Mouse (Mus musculus) intestine, postnatal 0 days (tissue): ENCODE results near the gene Vps45. TPM values are rescaled to one million over a fixed set of nuclear protein-coding genes. Genes with fewer than 3 reads are reported as not detected.

Experiments
- ATAC-seq: fragments of 200-750 bp; cut with Nextera tagmentation; 2 replicates; pipeline ENCODE4 v1.8.0; 2017; ENCODE audit warnings: mild to moderate bottlenecking, moderate TSS enrichment, moderate library complexity
- H3K27ac ChIP-seq: fragments of 300-500 bp; sonication (generic); 2 replicates; pipeline ENCODE4 v1.5.1; 2014; ENCODE audit warnings: mild to moderate bottlenecking, low read depth, low read length, moderate library complexity
- H3K27me3 ChIP-seq: fragments of 300-500 bp; sonication (generic); replicated peaks from 2 replicates; pipeline ENCODE4 v1.6.1; 2014; ENCODE audit warnings: low read length, mixed read lengths; ENCODE audit not compliant: control insufficient read depth, insufficient read depth
- H3K36me3 ChIP-seq: fragments of 300-500 bp; sonication (generic); 2 replicates; pipeline ENCODE4 v1.6.1; 2014; ENCODE audit warnings: mild to moderate bottlenecking, moderate library complexity; ENCODE audit not compliant: control insufficient read depth, insufficient read depth
- H3K4me1 ChIP-seq: fragments of 300-500 bp; sonication (generic); replicated peaks from 2 replicates; pipeline ENCODE4 v1.6.1; 2014; ENCODE audit warnings: antibody characterized with exemption, low read length, mixed read lengths; ENCODE audit not compliant: control insufficient read depth, insufficient read depth
- H3K4me2 ChIP-seq: fragments of 300-500 bp; sonication (generic); replicated peaks from 2 replicates; pipeline ENCODE4 v1.6.1; 2014; ENCODE audit warnings: low read depth, mild to moderate bottlenecking, moderate library complexity
- H3K4me3 ChIP-seq: fragments of 300-500 bp; sonication (generic); 2 replicates; pipeline ENCODE4 v1.5.1; 2014; ENCODE audit warnings: low read depth, low read length
- H3K9ac ChIP-seq: fragments of 300-500 bp; sonication (generic); 2 replicates; pipeline ENCODE4 v1.6.1; 2014; ENCODE audit warnings: mild to moderate bottlenecking, low read depth, low read length
- H3K9me3 ChIP-seq: fragments of 300-500 bp; sonication (generic); 2 replicates; pipeline ENCODE4 v1.6.1; 2016; ENCODE audit warnings: mixed run types; ENCODE audit not compliant: control insufficient read depth
- CTCF ChIP-seq: sonication (generic); IDR thresholded peaks from 2 replicates; pipeline ENCODE4 v1.5.1; 2016; ENCODE audit warnings: low read depth, mild to moderate bottlenecking, control low read depth, antibody characterized with exemption, moderate library complexity
- WGBS: fragments of 180-500 bp; shearing (Covaris S2); extraction: QIAGEN DNeasy Blood & Tissue Kit; methylation state at CpG from one replicate; pipeline ENCODE4 v1.1.7; 2014; 5-methylcytosine and 5-hydroxymethylcytosine counted together
- polyA plus RNA-seq: library from polyadenylated mRNA; unstranded; fragments of >200 nt; fragmentation: Nextera tagmentation; extraction: Ambion mirVana; gene quantifications from 2 replicates; pipeline ENCODE4 v1.2.1, GENCODE M21; 2015

Gene Vps45
- polyA plus RNA-seq, 1 experiment from 2014 or later, result 22.5 TPM

DNA sequence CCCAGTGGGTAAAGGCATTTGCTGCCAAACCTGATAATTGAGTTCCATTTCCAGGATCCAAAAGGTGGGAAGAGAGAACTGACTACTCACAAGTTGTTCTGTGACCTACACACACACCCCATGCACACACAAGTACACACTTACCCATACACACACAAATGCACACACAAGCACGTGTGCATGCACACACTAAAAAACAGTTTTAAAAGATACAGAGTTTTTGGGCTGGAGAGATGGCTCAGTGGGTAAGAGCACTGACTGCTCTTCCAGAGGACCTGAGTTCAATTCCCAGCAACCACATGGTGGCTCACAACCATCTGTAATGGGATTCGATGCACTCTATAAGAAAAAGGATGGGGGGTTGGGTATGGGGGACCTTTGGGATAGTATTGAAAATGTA lies 5.0 kb upstream of the Vps45 start:
- Histone ChIP-seq H3K4me3 (no peak overlapping the region), H3K36me3 (no peaks in the 10 kb centered on the region), H3K9ac (no peak overlapping the region), H3K27me3 (no peaks in the 10 kb centered on the region), H3K4me1 (peaks cover 6% of the 10 kb centered on the region; the same call in 1 of the 2 replicates), H3K4me2 (no peak overlapping the region), H3K27ac (no peak overlapping the region), H3K9me3 (no peaks in the 10 kb centered on the region)
- WGBS, result 73% methylated on average over 2 of the region's 2 CpGs
- no peak for TF ChIP-seq CTCF
- no peak for ATAC-seq

DNA sequence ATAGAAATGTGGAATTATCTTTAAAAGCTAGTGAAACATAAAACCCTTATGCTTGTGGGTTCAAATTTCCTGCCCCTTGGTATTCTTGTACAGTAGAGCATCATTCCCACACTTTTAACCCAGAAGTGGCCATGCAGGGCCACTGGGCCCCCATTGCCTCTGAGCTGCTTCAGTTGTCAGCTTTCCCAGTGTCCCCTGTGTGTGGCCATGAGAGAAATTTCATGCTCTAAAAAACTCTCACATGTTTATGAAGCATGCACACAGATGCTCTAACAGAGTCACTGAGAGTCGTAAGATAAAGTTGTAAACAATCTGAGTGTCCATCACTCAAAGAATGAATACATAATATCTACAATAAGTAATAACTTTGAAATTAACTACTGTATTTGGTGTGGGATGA lies 1.9 kb upstream of the Vps45 start:
- Histone ChIP-seq H3K36me3 (no peaks in the 10 kb centered on the region), H3K4me2 (no peak overlapping the region), H3K4me3 (no peak overlapping the region), H3K4me1 (peaks cover 7% of the 10 kb centered on the region; the same call in 1 of the 2 replicates), H3K27me3 (no peaks in the 10 kb centered on the region), H3K27ac (no peak overlapping the region), H3K9me3 (no peaks in the 10 kb centered on the region), H3K9ac (no peak overlapping the region)
- TF ChIP-seq CTCF, result no peak
- 72% methylated on average over 1 of the region's 1 CpGs for WGBS
- no peak for ATAC-seq

DNA sequence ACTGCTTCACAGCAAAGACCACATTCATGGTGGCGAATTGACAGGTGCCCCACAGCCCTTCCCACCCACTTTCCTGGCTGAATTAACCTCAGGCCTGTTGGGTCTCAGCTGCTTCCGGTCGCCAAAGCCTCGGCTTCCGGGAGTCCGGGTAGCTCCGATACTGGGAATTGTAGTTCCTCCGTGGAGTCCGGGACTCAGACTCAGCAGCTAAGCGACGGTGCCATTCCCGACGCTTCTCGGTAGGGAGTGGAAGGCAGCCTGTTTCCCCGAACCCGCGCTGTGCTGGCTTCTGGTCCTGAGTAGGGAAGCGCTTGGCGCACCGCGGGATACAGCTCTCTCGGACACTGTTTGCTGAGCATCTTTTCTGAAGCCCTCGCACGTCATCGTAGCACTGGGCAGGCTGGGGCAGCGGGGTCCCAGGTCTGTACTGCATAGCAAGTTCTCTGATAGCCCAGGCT lies 490 bp downstream of the Vps45 start:
- Histone ChIP-seq H3K4me2 (peak overlapping the region; percentile 95), H3K4me3 (peak overlapping the region; percentile 69), H3K9ac (peak overlapping the region; percentile 50), H3K27me3 (no peaks in the 10 kb centered on the region), H3K27ac (peak overlapping the region; percentile 75), H3K9me3 (no peaks in the 10 kb centered on the region), H3K4me1 (peaks cover 7% of the 10 kb centered on the region; the same call in 1 of the 2 replicates), H3K36me3 (no peaks in the 10 kb centered on the region)
- under 1% methylated on average over 26 of the region's 26 CpGs for WGBS
- peak; percentile 89 for ATAC-seq
- TF ChIP-seq CTCF, result no peak

DNA sequence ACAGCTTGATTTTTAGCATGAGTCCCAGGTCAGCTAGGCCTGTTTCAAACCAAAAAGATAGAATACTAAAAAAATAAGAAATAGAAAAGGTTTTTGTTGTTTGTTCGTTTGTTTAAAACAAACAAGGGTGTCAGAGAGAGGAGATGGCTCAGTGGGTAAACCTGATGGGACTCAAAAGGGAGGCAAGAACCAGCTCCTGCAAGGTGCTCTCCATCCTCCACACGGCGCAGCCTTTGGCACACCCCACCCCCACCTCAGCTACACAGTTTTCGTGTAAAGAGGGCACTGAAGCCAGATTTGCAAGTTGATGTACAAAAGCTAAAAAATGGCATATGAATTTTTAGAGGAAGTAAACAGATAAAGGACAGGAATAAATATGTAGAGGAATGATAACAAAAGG lies 2.2 kb downstream of the Vps45 start:
- Histone ChIP-seq H3K4me1 (peaks cover 7% of the 10 kb centered on the region; the same call in 1 of the 2 replicates), H3K4me3 (no peak overlapping the region), H3K4me2 (no peak overlapping the region), H3K9me3 (no peaks in the 10 kb centered on the region), H3K27me3 (no peaks in the 10 kb centered on the region), H3K36me3 (no peaks in the 10 kb centered on the region), H3K27ac (no peak overlapping the region), H3K9ac (no peak overlapping the region)
- TF ChIP-seq CTCF, result no peak
- ATAC-seq, result no peak
- 92% methylated on average over 4 of the region's 4 CpGs for WGBS

DNA sequence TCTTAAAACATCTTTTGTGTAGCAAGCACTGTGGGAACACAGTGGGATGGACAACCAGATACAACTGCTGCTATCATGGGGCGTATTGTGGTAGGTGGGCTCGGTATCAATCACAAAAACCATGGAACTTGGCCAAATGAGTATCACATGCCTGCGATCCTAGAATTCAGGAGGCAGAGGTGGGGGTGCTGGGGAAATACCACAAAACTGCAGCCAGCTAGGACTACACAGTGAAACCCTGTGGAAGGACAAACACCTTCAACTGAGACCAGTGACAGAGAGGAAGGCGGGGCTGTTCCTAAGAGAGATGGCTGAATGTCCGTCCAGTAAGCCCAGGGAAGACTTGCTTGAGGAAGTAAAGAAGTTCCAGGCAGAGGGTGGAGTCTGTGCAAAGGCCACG lies 3.0 kb downstream of the Vps45 start:
- Histone ChIP-seq H3K27me3 (no peaks in the 10 kb centered on the region), H3K27ac (no peak overlapping the region), H3K4me3 (no peak overlapping the region), H3K4me2 (no peak overlapping the region), H3K9me3 (no peaks in the 10 kb centered on the region), H3K36me3 (no peaks in the 10 kb centered on the region), H3K4me1 (peaks cover 7% of the 10 kb centered on the region; the same call in 1 of the 2 replicates), H3K9ac (no peak overlapping the region)
- WGBS, result 73% methylated on average over 6 of the region's 6 CpGs
- ATAC-seq, result no peak
- no peak for TF ChIP-seq CTCF

DNA sequence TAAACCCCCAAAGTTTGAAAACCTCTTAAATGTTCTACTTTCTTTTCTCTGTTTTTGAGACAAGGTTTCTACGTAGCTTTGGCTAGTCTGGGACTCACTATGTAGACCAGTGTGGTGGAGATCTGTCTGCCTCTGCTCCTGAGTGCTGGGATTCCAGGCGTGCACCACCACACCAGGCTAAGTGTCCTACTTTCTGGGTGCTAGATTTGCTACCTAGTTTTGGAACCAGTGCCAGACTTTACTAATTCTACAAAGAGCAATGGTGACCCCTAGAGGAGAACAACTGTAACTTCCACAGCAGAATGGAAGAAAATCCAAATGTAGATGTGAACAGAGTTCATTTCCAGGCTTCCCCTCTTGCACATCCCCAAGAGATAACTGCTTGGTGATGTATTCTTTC lies 6.4 kb downstream of the Vps45 start:
- no peaks in the 10 kb centered on the region for H3K4me1 ChIP-seq
- H3K4me2 ChIP-seq, result no peak overlapping the region
- 60% methylated on average over 2 of the region's 2 CpGs for WGBS
- no peak for ATAC-seq
- TF ChIP-seq CTCF, result peak; percentile 88
- H3K9ac ChIP-seq, result no peak overlapping the region
- no peaks in the 10 kb centered on the region for H3K9me3 ChIP-seq
- no peak overlapping the region for H3K27ac ChIP-seq
- H3K27me3 ChIP-seq, result no peaks in the 10 kb centered on the region
- peaks cover 3% of the 10 kb centered on the region; the same call in 1 of the 2 replicates for H3K36me3 ChIP-seq
- no peak overlapping the region for H3K4me3 ChIP-seq

DNA sequence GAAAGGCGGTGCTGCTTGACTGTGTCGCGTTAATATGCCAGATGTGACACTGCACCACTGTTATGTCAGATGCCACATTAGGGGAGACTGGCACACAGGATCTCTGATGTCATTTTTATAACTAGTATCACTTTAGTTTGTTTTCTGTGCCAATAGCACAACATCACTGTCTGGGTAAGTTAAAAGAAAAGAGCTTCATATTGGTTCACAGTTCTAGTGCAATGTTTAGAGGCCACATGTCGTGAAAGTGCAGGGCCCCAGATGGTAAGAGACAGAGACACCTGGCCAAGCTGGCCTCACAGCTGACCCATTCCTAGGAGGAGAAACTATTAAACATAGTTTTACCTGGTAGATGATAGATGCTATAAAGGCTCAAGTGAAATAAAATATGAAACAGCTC lies 7.1 kb downstream of the Vps45 start:
- H3K9ac ChIP-seq, result no peak overlapping the region
- no peak overlapping the region for H3K4me3 ChIP-seq
- no peaks in the 10 kb centered on the region for H3K27me3 ChIP-seq
- 80% methylated on average over 4 of the region's 4 CpGs for WGBS
- H3K9me3 ChIP-seq, result no peaks in the 10 kb centered on the region
- no peak overlapping the region for H3K4me2 ChIP-seq
- no peak for TF ChIP-seq CTCF
- H3K27ac ChIP-seq, result no peak overlapping the region
- H3K36me3 ChIP-seq, result peaks cover 5% of the 10 kb centered on the region
- ATAC-seq, result no peak
- H3K4me1 ChIP-seq, result no peaks in the 10 kb centered on the region
